Mouse (Mus musculus) embryonic facial prominence, embryonic 15.5 days (tissue): Measurements from ENCODE around the gene Chad. TPM values are rescaled to one million over a fixed set of nuclear protein-coding genes. Genes with fewer than 3 reads are reported as not detected.

Source experiments
- polyA plus RNA-seq: library from polyadenylated mRNA; unstranded; fragments of >200 nt; fragmentation: Nextera tagmentation; extraction: Ambion mirVana; gene quantifications from 2 replicates; pipeline ENCODE4 v1.2.1, GENCODE M21; 2015

Gene Chad
- polyA plus RNA-seq, 1 experiment from 2014 or later: 12.0 TPM

Other genes starting within 250 kb of the Chad start
- 106 and 112 TPM in 2 replicates for gene Luc7l3, start 243.1 kb upstream of the Chad start, polyA plus RNA-seq
- gene Ankrd40, start 237.0 kb upstream of the Chad start, polyA plus RNA-seq: 22.9 and 24.5 TPM in 2 replicates
- gene Abcc3, start 172.1 kb upstream of the Chad start, polyA plus RNA-seq: 2.8 and 4.4 TPM in 2 replicates
- 29.1 and 30.3 TPM in 2 replicates for gene Cacna1g, start 90.8 kb upstream of the Chad start, polyA plus RNA-seq
- gene Spata20, start 78.9 kb upstream of the Chad start, polyA plus RNA-seq: 0.16 and 1.2 TPM in 2 replicates
- gene Epn3, start 65.1 kb upstream of the Chad start, polyA plus RNA-seq: 11.7 and 11.8 TPM in 2 replicates
- 4.0 and 5.8 TPM in 2 replicates for gene Mycbpap, start 43.3 kb upstream of the Chad start, polyA plus RNA-seq
- gene Rsad1, start 15.8 kb upstream of the Chad start, polyA plus RNA-seq: 4.3 and 5.4 TPM in 2 replicates
- gene Acsf2, start 36.8 kb downstream of the Chad start, polyA plus RNA-seq: 5.9 and 6.1 TPM in 2 replicates
- gene Lrrc59, start 64.7 kb downstream of the Chad start, polyA plus RNA-seq: 209 and 216 TPM in 2 replicates
- gene Mrpl27, start 88.7 kb downstream of the Chad start, polyA plus RNA-seq: 138 and 141 TPM in 2 replicates
- gene Eme1, start 88.9 kb downstream of the Chad start, polyA plus RNA-seq: 12.9 and 15.8 TPM in 2 replicates
- 26.3 and 27.3 TPM in 2 replicates for gene Xylt2, start 112.5 kb downstream of the Chad start, polyA plus RNA-seq
- gene Gm11541, start 139.5 kb downstream of the Chad start, polyA plus RNA-seq: 0.45 and 0.79 TPM in 2 replicates
- gene Cdc34b, start 176.7 kb downstream of the Chad start, polyA plus RNA-seq: not detected in 2 replicates
- not detected in 2 replicates for gene Tmem92, start 217.7 kb downstream of the Chad start, polyA plus RNA-seq